Mouse (Mus musculus): ENCODE data around the gene Mmp21.
"Not testable (repeated sequence)": the region's sequence is repeated elsewhere in the genome, so short reads cannot be mapped to it uniquely, and the experiment has no call there.

The Mmp21 gene

GRCm38 (mm10) chr7:133679961-133680360 lies at the start of gene Mmp21:
Gene Mmp21 (minus strand): TSS chr7:133680061.
- no peak for DNase-seq (ENCODE audit: low read depth, low spot score)

- DNase-seq (ENCODE audit: low read depth, low spot score): no peak
Measured at GRCm38 (mm10) chr7:133729351-133729750, 49.5 kb upstream of the Mmp21 start.

- no peak for DNase-seq (ENCODE audit: low read depth, low spot score)
Measured at GRCm38 (mm10) chr7:133727027-133727426, 47.2 kb upstream of the Mmp21 start.

- no peak for DNase-seq (ENCODE audit: low read depth, low spot score)
Measured at GRCm38 (mm10) chr7:133725571-133725970, 45.7 kb upstream of the Mmp21 start.

DNA sequence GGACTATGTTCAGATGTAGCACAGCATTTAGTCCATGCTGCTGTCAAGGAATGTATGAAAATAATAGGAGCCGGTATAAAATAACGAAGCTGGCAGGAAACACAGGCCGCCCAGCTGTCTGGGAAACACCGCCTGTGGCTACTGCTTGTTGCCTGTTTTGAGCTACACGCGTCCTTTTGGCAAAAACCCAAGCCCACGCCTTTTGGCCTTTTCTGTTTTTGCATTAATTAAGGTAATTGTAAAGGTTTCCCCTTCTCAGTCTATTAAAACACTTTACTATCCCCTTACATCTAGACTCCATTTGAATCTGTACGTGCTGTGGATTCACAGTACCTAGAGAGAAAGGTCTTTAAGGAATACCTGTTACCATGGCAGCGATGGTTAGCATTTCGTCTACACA lies 45.0 kb upstream of the Mmp21 start:
- DNase-seq (ENCODE audit: low read depth, low spot score): no peak

DNA sequence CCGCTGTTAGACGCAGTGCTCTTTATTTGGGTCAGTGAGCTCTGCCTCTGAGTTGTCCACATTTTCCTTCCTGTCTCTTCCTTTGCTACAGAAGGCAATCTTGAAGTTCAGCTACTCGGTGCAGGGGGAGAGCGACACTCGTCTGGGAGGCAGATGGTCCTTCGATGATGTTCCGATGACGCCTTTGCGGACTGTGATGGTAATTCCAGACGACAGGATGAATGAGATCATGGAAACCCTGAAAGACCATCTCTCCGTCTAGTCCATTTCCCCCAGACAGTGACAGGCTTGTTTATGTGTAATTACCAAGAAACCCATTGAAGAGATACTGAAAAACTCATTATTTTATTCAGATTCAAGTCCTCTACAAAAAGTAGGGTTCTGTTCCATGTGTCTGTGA lies 40.8 kb upstream of the Mmp21 start:
- no peak for DNase-seq (ENCODE audit: low read depth, low spot score)

DNA sequence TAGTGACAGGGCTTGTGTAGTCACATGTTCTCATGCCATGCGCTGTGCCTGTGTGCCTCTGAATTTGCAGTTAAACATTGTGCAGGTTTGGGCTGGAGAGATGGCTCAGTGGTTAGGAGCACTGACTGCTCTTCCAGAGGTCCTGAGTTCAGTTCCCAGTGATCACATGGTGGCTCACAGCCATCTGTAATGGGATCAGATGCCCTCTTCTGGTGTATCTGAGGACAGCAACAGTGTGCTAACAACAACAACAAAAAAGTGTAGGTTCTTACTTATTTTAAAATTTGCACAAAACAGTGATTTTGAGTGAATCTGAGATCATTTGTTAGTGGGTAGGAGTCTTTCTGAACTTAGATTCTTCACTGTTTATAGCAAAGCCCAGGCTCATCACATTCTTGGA lies 38.7 kb upstream of the Mmp21 start:
- DNase-seq (ENCODE audit: low read depth, low spot score): no peak

DNA sequence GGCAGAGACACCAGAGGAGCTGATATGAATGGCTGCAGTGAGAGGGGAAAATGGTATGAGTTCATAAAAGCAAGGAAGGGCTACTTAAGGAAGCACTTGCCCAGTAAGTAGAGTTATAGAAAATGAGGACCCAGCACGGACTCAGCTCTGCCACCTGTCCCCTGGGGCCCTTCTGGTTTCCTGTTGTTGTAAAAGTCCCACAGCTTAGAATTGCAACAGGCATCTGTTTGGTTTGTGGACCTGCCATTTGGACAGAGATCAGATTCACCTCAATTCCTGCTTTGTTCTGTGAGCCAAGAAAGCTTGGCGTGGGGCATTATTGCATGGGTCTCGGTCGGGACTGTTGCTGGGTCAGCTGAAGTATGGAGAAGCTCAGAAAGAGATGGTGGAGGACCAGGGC lies 35.5 kb upstream of the Mmp21 start:
- DNase-seq (ENCODE audit: low read depth, low spot score): no peak

DNA sequence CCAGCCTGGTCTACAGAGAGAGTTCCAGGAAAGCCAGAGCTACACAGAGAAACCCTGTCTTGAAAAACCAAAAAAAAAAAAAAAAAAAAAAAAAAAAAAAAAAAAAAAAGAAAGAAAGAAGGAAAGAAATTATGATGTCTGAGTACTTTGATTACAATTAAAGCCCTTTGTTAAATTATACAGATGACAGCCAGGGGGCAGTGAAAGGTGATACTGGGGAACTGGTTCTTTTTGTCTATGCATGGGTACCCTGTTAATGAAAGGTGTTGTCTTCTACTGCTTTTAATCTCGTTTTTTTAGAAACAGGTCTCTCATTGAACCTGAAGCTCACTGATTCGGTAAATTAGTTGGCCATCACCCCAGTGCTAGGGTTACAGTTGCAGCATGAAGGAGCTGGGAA lies 27.4 kb upstream of the Mmp21 start:
- no peak for DNase-seq (ENCODE audit: low read depth, low spot score)

- DNase-seq (ENCODE audit: low read depth, low spot score): peak; percentile 36
Measured at GRCm38 (mm10) chr7:133703906-133704305, 24.0 kb upstream of the Mmp21 start.

GRCm38 (mm10) chr7:133702333-133702732 lies 22.5 kb upstream of the Mmp21 start:
- DNase-seq (ENCODE audit: low read depth, low spot score): no peak

DNA sequence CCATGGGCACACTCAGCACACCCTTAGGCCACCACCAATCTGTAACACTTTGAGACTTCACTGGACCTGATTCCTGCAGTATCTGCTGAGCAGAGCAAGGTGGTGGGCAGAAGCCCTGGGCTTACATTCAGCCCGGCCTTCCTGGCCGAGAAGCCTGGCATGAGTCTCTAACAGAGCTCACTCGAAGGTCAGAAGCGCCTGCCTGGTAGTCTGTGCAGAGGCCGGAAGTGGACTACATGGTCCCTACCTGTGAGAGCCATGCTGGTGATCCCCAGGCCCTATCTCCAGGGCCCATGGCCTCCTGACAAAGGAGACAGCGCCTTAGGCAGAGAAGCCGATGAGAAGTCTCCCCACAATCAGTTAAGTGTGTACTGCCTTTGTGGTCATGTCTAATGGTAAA lies 21.5 kb upstream of the Mmp21 start:
- DNase-seq (ENCODE audit: low read depth, low spot score): no peak

GRCm38 (mm10) chr7:133699885-133700284 lies 20.0 kb upstream of the Mmp21 start:
- no peak for DNase-seq (ENCODE audit: low read depth, low spot score)

GRCm38 (mm10) chr7:133698021-133698709 lies 18.3 kb upstream of the Mmp21 start:
- DNase-seq (ENCODE audit: low read depth, low spot score): no peak

- DNase-seq (ENCODE audit: low read depth, low spot score): not testable (repeated sequence)
Measured at GRCm38 (mm10) chr7:133685644-133686043, 5.8 kb upstream of the Mmp21 start.

DNA sequence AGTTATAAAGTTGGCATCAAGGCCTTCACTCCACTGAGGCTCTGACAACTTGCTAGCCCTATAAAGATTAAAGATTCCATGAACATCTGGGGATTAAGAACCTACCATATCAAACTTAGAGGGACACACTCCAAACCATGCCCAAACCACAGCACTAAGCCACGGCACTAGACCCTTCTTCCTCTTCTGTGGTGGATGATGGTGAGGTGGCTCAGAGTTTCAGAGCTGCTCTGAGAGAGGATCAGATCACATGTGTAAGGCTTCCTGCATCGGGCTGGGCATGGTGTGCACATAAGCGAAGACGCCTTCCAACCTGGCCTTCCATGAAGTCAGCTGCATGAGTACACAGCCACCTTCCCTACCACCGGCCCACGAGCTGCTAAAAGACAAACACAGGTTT lies 4.8 kb upstream of the Mmp21 start:
- DNase-seq (ENCODE audit: low read depth, low spot score): no peak

DNA sequence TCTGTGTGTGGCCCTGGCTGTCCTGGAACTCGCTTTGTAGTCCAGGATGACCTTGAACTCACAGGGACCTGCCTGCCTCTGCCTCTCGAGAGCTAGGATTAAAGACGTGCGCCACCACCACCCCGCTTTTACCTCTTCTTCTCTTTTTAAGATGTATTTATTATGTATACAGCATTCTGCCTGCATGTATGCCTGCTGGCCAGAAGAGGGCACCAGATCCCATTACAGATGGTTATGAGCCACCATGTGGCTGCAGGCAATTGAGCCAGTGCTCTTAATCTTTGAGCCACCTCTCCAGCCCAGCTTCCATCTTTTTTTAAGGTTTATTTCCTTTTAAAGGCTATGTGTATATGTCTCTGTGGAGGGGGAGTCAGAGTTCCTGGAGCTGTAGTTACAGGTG lies 4.2 kb upstream of the Mmp21 start:
- no peak for DNase-seq (ENCODE audit: low read depth, low spot score)

- no peak for DNase-seq (ENCODE audit: low read depth, low spot score)
Measured at GRCm38 (mm10) chr7:133683626-133684025, 3.8 kb upstream of the Mmp21 start.

- DNase-seq (ENCODE audit: low read depth, low spot score): no peak
Measured at GRCm38 (mm10) chr7:133679439-133679838, 422 bp downstream of the Mmp21 start.

GRCm38 (mm10) chr7:133678716-133679115 lies 1.1 kb downstream of the Mmp21 start:
- DNase-seq (ENCODE audit: low read depth, low spot score): no peak

DNA sequence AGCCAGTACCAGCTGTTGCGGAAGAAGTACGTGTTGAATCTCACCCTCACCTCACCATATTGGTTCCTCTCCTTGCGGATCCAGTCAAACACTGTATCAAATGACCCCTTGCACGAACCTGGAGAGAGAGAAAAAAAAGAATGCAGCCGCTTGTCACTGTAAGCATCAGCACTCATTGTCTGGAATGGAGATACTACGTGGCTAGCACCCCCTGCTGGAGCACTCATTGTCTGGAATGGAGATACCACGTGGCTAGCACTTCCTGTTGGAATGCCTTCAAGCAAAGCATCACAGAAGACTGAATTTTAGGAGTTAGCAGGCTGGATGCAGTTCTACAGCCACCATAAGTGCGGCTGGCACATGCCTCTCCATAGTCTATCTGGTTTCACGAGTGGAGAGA lies 3.9 kb downstream of the Mmp21 start:
- DNase-seq (ENCODE audit: low read depth, low spot score): peak; percentile 58

GRCm38 (mm10) chr7:133670846-133671245 lies 9.0 kb downstream of the Mmp21 start:
- no peak for DNase-seq (ENCODE audit: low read depth, low spot score)

GRCm38 (mm10) chr7:133669946-133670345 lies 9.9 kb downstream of the Mmp21 start:
- no peak for DNase-seq (ENCODE audit: low read depth, low spot score)

GRCm38 (mm10) chr7:133669071-133669470 lies 10.8 kb downstream of the Mmp21 start:
- no peak for DNase-seq (ENCODE audit: low read depth, low spot score)
